Mouse (Mus musculus) stomach, embryonic 14.5 days (tissue): ENCODE results near the gene Faxc. TPM values are rescaled to one million over a fixed set of nuclear protein-coding genes. Genes with fewer than 3 reads are reported as not detected.
A peak's percentile ranks its signal among the peaks of the same experiment; 100 is the strongest.

Source experiments
- ATAC-seq: fragments of 200-750 bp; cut with Nextera tagmentation; 2 replicates; pipeline ENCODE4 v1.8.0; 2017; ENCODE audit warnings: low read depth, moderate TSS enrichment; ENCODE audit not compliant: insufficient number of reproducible peaks, insufficient read depth, low FRiP score
- H3K27ac ChIP-seq: fragments of 300-500 bp; sonication (generic); 2 replicates; pipeline ENCODE4 v1.5.1; 2014; ENCODE audit warnings: mild to moderate bottlenecking, low read length, moderate library complexity, mixed read lengths
- H3K27me3 ChIP-seq: fragments of 300-500 bp; sonication (generic); 2 replicates; pipeline ENCODE4 v1.6.1; 2014; ENCODE audit warnings: low read length, control low read depth, mixed read lengths; ENCODE audit not compliant: control insufficient read depth, insufficient read depth
- H3K36me3 ChIP-seq: fragments of 300-500 bp; sonication (generic); 2 replicates; pipeline ENCODE4 v1.6.1; 2014; ENCODE audit warnings: mild to moderate bottlenecking, control low read depth, low read length, moderate library complexity, mixed read lengths; ENCODE audit not compliant: control insufficient read depth, insufficient read depth
- H3K4me1 ChIP-seq: fragments of 300-500 bp; sonication (generic); 2 replicates; pipeline ENCODE4 v1.6.1; 2014; ENCODE audit warnings: low read length, control low read depth, mixed read lengths; ENCODE audit not compliant: control insufficient read depth, insufficient read depth
- H3K4me2 ChIP-seq: fragments of 300-500 bp; sonication (generic); replicated peaks from 2 replicates; pipeline ENCODE4 v1.6.1; 2014; ENCODE audit warnings: low read depth, low read length, control low read depth
- H3K4me3 ChIP-seq: fragments of 300-500 bp; sonication (generic); 2 replicates; pipeline ENCODE4 v1.5.1; 2014; ENCODE audit warnings: low read depth, low read length, control low read depth
- H3K9ac ChIP-seq: fragments of 300-500 bp; sonication (generic); replicated peaks from 2 replicates; pipeline ENCODE4 v1.6.1; 2014; ENCODE audit warnings: low read depth, mild to moderate bottlenecking, control low read depth, low read length, moderate library complexity, mixed read lengths
- H3K9me3 ChIP-seq: fragments of 300-500 bp; sonication (generic); 2 replicates; pipeline ENCODE4 v1.6.1; 2016; ENCODE audit warnings: low read depth, low read length, control low read depth; ENCODE audit not compliant: control insufficient read depth
- WGBS: fragments of 180-500 bp; shearing (Covaris S2); extraction: QIAGEN DNeasy Blood & Tissue Kit; methylation state at CpG from one replicate; pipeline ENCODE4 v1.1.7; 2014; 5-methylcytosine and 5-hydroxymethylcytosine counted together
- polyA plus RNA-seq: library from polyadenylated mRNA; unstranded; fragments of >200 nt; fragmentation: Nextera tagmentation; extraction: Ambion mirVana; gene quantifications from 2 replicates; pipeline ENCODE4 v1.2.1, GENCODE M21; 2014

Faxc gene
- 6.6 and 9.1 TPM in 2 replicates for polyA plus RNA-seq

DNA sequence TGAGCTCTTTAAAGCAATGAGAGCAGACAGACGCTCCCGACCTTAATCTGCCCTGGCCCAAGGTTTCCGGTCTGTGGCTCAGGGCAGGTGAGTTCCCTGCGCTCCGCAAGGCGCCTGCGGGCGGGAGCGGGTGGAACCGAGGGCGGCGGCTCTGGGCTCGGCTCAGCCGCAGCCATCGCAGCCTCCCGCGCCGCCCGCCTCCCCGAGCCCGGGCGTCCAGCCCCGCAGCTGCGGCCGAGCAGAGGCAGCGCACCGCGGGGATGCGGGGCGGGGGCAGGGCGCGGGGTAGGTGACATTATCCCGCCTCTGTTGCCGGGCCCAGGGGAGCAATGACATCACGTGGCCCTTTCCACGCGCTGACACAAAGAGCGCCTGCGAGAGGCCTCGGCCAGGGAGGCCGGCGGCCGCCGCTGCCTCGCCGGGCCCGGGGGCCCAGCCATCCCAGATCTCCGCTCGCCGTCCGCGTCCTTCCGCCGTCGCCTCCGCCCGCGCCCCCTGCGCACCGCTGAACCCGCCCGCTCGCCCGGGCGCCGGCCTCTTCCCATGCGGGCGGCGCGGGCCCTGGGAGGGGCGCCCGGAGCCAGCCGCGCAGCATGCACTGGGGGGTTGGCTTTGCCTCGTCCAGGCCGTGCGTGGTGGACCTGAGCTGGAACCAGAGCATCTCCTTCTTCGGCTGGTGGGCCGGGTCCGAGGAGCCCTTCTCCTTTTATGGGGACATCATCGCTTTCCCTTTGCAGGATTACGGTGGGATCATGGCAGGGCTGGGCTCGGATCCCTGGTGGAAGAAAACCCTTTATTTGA lies at the start of gene Faxc:
Gene Faxc, plus strand, starts transcription at position 359 of the 801 bp plus-strand sequence.
- peaks cover 5% of the 10 kb centered on the region; the same call in 1 of the 2 replicates for H3K4me1 ChIP-seq
- under 1% methylated on average over 50 of the region's 83 CpGs for WGBS
- ATAC-seq, result peak; percentile 84
- no peaks in the 10 kb centered on the region; the same call in 1 of the 2 replicates for H3K9me3 ChIP-seq
- H3K36me3 ChIP-seq, result no peaks in the 10 kb centered on the region
- H3K4me3 ChIP-seq, result peak within 1 kb of the TSS; percentile 70
- H3K4me2 ChIP-seq, result peak within 1 kb of the TSS; percentile 73
- H3K27ac ChIP-seq, result peak within 1 kb of the TSS; percentile 89
- H3K27me3 ChIP-seq, result no peaks in the 10 kb centered on the region
- peak within 1 kb of the TSS; percentile 79 for H3K9ac ChIP-seq

DNA sequence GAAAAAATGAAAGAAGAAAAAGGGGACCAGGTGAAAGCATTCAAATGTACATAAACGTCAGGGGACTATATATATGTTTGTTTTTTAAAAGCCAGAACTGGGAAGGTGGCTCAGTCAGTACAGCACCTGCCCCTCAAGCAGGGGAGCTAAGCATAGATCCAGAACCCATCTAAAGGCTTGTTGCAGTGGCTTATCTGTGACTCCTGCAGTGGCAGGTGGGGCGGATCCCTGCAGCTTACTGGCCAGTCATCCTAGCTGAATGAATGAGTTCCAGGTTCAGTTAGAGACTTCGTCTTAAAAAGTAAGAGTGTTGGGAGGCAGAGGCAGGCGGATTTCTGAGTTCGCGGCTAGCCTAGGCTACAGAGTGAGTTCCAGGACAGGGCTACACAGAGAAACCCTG lies 48.3 kb upstream of the Faxc start:
- no peaks in the 10 kb centered on the region for H3K9me3 ChIP-seq
- no peak overlapping the region for H3K27ac ChIP-seq
- no peak overlapping the region for H3K9ac ChIP-seq
- ATAC-seq, result no peak
- no peak overlapping the region for H3K4me3 ChIP-seq
- WGBS, result 88% methylated on average over 6 of the region's 6 CpGs
- no peaks in the 10 kb centered on the region for H3K27me3 ChIP-seq
- H3K4me2 ChIP-seq, result no peak overlapping the region
- H3K36me3 ChIP-seq, result no peaks in the 10 kb centered on the region
- peaks cover 5% of the 10 kb centered on the region; the same call in 1 of the 2 replicates for H3K4me1 ChIP-seq

DNA sequence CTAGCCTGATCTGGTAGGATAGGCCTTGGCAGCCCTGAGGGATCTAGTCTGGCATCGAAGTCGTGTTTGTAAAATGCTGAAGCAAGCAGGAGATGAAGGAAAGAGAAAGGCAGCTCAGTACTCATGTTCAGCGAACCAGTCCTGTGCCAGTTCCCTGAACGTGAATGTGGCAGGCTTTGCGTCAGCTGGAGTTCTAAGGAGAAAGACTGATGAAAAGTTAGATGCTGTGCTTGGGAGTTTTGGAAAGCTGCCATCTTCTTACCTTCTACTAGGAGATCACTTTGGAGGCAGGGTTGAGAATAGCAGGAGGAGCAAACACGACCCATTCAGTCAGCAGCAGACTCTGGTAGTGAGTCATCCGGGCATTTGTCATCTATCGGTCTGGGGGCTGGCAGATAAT lies 45.3 kb upstream of the Faxc start:
- Histone ChIP-seq H3K4me2 (no peak overlapping the region), H3K4me1 (no peaks in the 10 kb centered on the region), H3K36me3 (no peaks in the 10 kb centered on the region), H3K4me3 (no peak overlapping the region), H3K9ac (no peak overlapping the region), H3K27me3 (no peaks in the 10 kb centered on the region), H3K9me3 (no peaks in the 10 kb centered on the region), H3K27ac (no peak overlapping the region)
- 78% methylated on average over 8 of the region's 8 CpGs for WGBS
- no peak for ATAC-seq

DNA sequence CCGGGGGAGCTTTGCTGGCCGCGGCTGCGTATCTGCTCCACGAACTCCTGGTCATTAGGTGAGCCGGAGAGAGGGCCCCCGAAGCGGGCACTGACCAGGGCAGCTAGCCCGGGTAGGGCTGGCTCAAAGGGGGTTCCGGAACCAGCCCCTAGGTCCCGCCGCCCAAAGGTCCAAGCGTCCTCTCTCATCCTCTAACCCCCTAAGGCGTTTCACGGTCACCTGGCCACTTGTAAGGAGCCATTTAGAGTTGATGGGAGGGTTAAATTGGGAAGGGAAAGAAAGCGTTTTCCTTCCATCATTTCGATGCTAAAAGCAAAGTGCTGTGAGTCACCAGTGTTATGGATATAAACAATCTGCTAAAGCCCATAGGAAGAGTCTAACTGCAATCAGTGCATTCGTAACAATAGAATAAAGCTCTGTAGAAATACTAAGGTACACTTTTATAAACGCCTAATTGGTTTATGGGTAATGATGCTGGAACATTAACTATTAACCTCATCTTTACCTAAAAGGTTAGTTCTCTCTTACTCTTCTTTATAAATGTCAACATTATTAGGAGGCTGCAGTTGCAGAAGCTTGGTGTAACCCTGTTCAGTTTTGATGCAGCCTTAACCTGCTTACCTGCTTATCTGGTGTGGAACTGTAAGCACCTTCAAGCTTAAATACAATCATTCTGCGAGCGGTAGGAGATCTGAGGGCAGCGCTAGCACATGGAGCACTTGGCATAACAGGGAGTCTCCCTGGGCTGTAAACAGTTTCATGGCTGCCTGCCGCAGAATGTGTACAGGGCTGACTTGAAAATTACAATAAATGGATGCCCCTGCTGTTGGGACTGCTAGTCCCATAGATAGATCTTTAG lies 872 bp downstream of the Faxc start:
- peak overlapping the region; percentile 79 for H3K9ac ChIP-seq
- ATAC-seq, result no peak; the same call in 1 of the 2 replicates
- peak overlapping the region; percentile 70 for H3K4me3 ChIP-seq
- WGBS, result 9% methylated on average over 23 of the region's 23 CpGs
- no peaks in the 10 kb centered on the region for H3K27me3 ChIP-seq
- peaks cover 5% of the 10 kb centered on the region; the same call in 1 of the 2 replicates for H3K4me1 ChIP-seq
- H3K9me3 ChIP-seq, result no peaks in the 10 kb centered on the region
- H3K27ac ChIP-seq, result peak overlapping the region; percentile 89
- H3K4me2 ChIP-seq, result peak overlapping the region; percentile 73
- H3K36me3 ChIP-seq, result peaks cover under 1% of the 10 kb centered on the region; the same call in 1 of the 2 replicates

DNA sequence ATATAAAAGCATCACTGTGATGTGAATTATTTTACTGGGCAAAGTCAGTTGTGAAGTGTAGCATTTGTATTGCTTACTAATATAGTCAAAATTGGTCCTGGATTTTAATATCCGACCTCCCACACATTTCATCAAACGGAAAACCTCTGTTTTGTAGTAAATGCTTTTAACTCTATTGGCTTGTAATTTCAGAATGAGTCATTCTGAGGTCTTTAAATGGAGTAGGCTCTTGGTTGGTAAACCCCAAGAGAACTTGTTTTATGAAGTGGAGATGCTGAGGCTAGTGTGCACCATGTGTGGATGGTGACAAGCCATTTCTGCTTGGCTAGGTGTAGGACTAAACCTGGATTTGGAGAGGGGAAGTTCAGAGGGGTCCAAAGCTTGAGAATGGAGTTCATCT lies 4.2 kb downstream of the Faxc start:
- Histone ChIP-seq H3K4me2 (no peak overlapping the region), H3K9me3 (no peaks in the 10 kb centered on the region), H3K9ac (no peak overlapping the region), H3K36me3 (peaks cover 3% of the 10 kb centered on the region; the same call in 1 of the 2 replicates), H3K27me3 (no peaks in the 10 kb centered on the region), H3K27ac (no peak overlapping the region), H3K4me3 (no peak overlapping the region), H3K4me1 (peaks cover 5% of the 10 kb centered on the region; the same call in 1 of the 2 replicates)
- WGBS, result 84% methylated on average over 2 of the region's 2 CpGs
- no peak for ATAC-seq

DNA sequence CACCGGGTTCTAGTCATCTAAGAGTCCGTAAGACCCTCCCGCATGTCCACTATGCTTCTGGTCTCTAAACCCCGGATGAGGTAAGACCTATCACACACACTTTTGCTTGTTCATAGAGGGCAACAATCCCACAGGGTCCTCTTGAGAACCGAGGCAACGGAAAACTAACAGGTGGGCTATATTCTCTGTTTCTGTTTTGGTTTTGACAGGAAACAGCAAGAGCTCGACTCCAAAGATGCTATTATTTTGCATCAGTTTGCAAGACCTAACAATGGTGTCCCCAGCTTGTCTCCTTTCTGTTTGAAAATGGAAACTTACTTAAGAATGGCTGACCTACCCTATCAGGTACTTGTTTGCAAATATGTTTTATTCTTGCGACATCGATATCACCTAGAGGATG lies 5.3 kb downstream of the Faxc start:
- Histone ChIP-seq H3K9ac (no peak overlapping the region), H3K4me3 (no peak overlapping the region), H3K4me1 (peaks cover 5% of the 10 kb centered on the region; the same call in 1 of the 2 replicates), H3K4me2 (no peak overlapping the region), H3K9me3 (no peaks in the 10 kb centered on the region), H3K27ac (no peak overlapping the region), H3K36me3 (peaks cover 3% of the 10 kb centered on the region; the same call in 1 of the 2 replicates), H3K27me3 (no peaks in the 10 kb centered on the region)
- whole genome bisulfite sequencing, result 91% methylated on average over 9 of the region's 9 CpGs
- ATAC-seq, result no peak

DNA sequence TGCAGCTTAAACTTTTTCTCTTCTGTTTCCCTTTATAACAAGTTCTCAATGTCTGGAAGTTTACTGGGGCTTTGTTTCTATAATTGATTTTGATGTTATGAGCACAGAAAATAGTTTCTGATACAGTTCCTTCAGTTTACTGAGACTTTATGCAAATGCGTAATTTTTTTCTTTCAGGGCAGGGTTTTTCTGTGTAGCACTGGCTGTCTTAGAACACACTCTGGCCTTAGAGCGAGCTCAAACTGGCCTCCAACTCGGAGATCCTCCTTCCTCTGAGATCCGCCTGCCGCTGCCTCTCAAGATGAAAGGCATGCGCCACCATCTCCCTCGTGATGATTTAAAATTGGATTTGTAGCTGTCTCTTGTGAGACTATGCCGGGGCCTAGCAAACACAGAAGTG lies 6.8 kb downstream of the Faxc start:
- H3K4me2 ChIP-seq, result no peak overlapping the region
- H3K9me3 ChIP-seq, result no peaks in the 10 kb centered on the region
- no peak overlapping the region for H3K27ac ChIP-seq
- 86% methylated on average over 8 of the region's 8 CpGs for WGBS
- H3K9ac ChIP-seq, result no peak overlapping the region
- H3K4me1 ChIP-seq, result no peaks in the 10 kb centered on the region
- no peaks in the 10 kb centered on the region for H3K27me3 ChIP-seq
- peaks cover 3% of the 10 kb centered on the region; the same call in 1 of the 2 replicates for H3K36me3 ChIP-seq
- ATAC-seq, result no peak
- no peak overlapping the region for H3K4me3 ChIP-seq

DNA sequence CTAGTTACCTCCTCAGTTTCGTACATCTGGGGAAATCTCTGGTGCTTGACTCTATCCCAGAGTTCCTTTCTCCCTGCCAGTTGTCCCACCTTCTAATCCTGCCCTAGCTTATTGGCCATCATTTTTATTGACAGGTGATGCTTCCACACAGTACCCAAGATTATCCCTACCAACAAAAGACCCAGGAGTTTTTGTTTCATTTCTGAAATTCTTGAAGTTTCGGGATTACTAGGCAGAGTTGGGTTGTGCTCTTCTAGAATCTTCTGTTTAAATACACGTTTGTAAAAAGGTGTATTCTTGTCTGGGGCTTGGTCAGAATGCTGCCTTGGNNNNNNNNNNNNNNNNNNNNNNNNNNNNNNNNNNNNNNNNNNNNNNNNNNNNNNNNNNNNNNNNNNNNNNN lies 13.5 kb downstream of the Faxc start:
- H3K4me2 ChIP-seq, result no peak overlapping the region
- no peaks in the 10 kb centered on the region for H3K27me3 ChIP-seq
- no peaks in the 10 kb centered on the region for H3K4me1 ChIP-seq
- WGBS, result 80% methylated on average over 3 of the region's 3 CpGs
- H3K27ac ChIP-seq, result no peak overlapping the region
- no peak overlapping the region for H3K4me3 ChIP-seq
- ATAC-seq, result no peak
- H3K36me3 ChIP-seq, result no peaks in the 10 kb centered on the region
- H3K9me3 ChIP-seq, result no peaks in the 10 kb centered on the region
- H3K9ac ChIP-seq, result no peak overlapping the region
